Mouse (Mus musculus) embryonic facial prominence, embryonic 14.5 days (tissue): ENCODE measurements at regions not wholly inside any gene's neighbourhood (a gene's known extent, or its start where the extent isn't known, plus 50 kb on each side); places are given as distances from the start of the nearest gene placed in this dataset.

Experiments used
- ATAC-seq: fragments of 200-750 bp; cut with Nextera tagmentation; 2 replicates; pipeline ENCODE4 v1.8.0; 2017; ENCODE audit warnings: low read depth, moderate number of reproducible peaks, moderate TSS enrichment
- DNase-seq: peaks from one replicate; pipeline ENCODE4 v3.0.0-alpha.2; 2015; ENCODE audit warnings: low spot score
- H3K27ac ChIP-seq: fragments of 300-500 bp; sonication (generic); replicated peaks from 2 replicates; pipeline ENCODE4 v1.5.1; 2014; ENCODE audit warnings: low read depth, mild to moderate bottlenecking, low read length, moderate library complexity
- H3K27me3 ChIP-seq: fragments of 300-500 bp; sonication (generic); replicated peaks from 2 replicates; pipeline ENCODE4 v1.6.1; 2014; ENCODE audit warnings: low read length; ENCODE audit not compliant: control insufficient read depth, insufficient read depth
- H3K36me3 ChIP-seq: fragments of 300-500 bp; sonication (generic); 2 replicates; pipeline ENCODE4 v1.6.1; 2014; ENCODE audit warnings: low read length, mixed read lengths; ENCODE audit not compliant: control insufficient read depth, insufficient read depth
- H3K4me1 ChIP-seq: fragments of 300-500 bp; sonication (generic); 2 replicates; pipeline ENCODE4 v1.6.1; 2014; ENCODE audit warnings: antibody characterized with exemption, low read length; ENCODE audit not compliant: control insufficient read depth, insufficient read depth
- H3K4me2 ChIP-seq: fragments of 300-500 bp; sonication (generic); 2 replicates; pipeline ENCODE4 v1.6.1; 2014; ENCODE audit warnings: low read depth, mild to moderate bottlenecking, low read length, moderate library complexity, mixed read lengths
- H3K4me3 ChIP-seq: fragments of 300-500 bp; sonication (generic); 2 replicates; pipeline ENCODE4 v1.5.1; 2014; ENCODE audit warnings: low read depth, mild to moderate bottlenecking, low read length
- H3K9ac ChIP-seq: fragments of 300-500 bp; sonication (generic); 2 replicates; pipeline ENCODE4 v1.6.1; 2014; ENCODE audit warnings: low read depth, mild to moderate bottlenecking, low read length, moderate library complexity, mixed read lengths
- H3K9me3 ChIP-seq: fragments of 300-500 bp; sonication (generic); 2 replicates; pipeline ENCODE4 v1.6.1; 2016; ENCODE audit warnings: low read length; ENCODE audit not compliant: control insufficient read depth
- WGBS: fragments of 180-500 bp; shearing (Covaris S2); extraction: QIAGEN DNeasy Blood & Tissue Kit; methylation state at CpG from one replicate; pipeline ENCODE4 v1.1.7; 2014; 5-methylcytosine and 5-hydroxymethylcytosine counted together

DNA sequence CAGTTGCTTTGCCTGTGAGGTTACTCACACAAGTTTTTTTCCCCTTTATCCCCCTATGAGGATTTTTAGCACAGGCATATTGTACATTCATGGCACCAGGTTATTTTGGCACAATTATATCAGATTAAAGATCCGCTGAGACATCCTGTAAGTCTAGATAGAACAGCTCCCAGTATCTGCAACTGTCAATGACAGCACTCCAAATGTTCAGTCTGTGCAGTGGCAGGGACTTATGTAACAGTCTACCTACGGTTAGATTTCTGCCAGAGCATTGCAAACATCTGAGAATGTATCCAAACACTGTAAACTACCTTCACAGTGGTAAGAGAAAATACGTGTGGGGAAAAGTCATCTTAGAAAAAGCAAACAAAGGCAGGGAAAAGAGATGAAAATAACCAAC, 163.5 kb upstream of the Kcnh7 start:
- H3K9ac ChIP-seq, result no peak overlapping the region
- no peak overlapping the region for H3K4me2 ChIP-seq
- ATAC-seq (no peak), DNase-seq (no peak)
- H3K27me3 ChIP-seq, result no peaks in the 10 kb centered on the region
- no peaks in the 10 kb centered on the region for H3K36me3 ChIP-seq
- H3K27ac ChIP-seq, result no peak overlapping the region
- 78% methylated on average over 3 of the region's 3 CpGs for WGBS
- no peaks in the 10 kb centered on the region for H3K4me1 ChIP-seq
- no peak overlapping the region for H3K4me3 ChIP-seq
- H3K9me3 ChIP-seq, result no peaks in the 10 kb centered on the region

DNA sequence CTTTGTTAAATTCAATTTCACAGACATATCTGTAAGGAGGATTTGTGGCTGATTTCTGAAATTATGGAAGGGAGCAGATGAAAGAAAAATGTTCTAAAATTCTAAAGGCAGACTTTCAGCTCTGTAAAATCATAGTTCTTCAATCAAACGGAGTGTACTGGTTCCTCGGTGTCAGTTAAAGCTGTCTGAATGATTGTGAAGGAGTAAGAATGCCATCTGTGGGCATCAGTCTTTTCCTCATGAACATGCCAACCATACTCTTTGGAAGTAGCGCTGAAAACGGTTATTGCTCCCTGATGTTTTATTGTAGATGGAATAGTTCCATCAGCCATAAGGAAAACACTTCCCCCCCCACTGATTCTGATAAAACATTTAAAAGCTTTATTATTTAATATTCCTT, 142.7 kb upstream of the Kcnh7 start:
- no peak overlapping the region for H3K27ac ChIP-seq
- H3K9ac ChIP-seq, result no peak overlapping the region
- no peak overlapping the region for H3K4me3 ChIP-seq
- H3K4me2 ChIP-seq, result no peak overlapping the region
- ATAC-seq, result no peak
- no peak for DNase-seq
- H3K9me3 ChIP-seq, result no peaks in the 10 kb centered on the region
- H3K27me3 ChIP-seq, result no peaks in the 10 kb centered on the region
- WGBS, result 82% methylated on average over 4 of the region's 4 CpGs
- no peaks in the 10 kb centered on the region for H3K4me1 ChIP-seq
- no peaks in the 10 kb centered on the region for H3K36me3 ChIP-seq

GRCm38 (mm10) chr2:63280911-63281310, 96.8 kb upstream of the Kcnh7 start:
- no peaks in the 10 kb centered on the region for H3K4me1 ChIP-seq
- H3K4me3 ChIP-seq, result no peak overlapping the region
- no peak overlapping the region for H3K4me2 ChIP-seq
- H3K27me3 ChIP-seq, result no peaks in the 10 kb centered on the region
- no peak for DNase-seq
- no peak for ATAC-seq
- no peaks in the 10 kb centered on the region for H3K9me3 ChIP-seq
- H3K9ac ChIP-seq, result no peak overlapping the region
- no peaks in the 10 kb centered on the region for H3K36me3 ChIP-seq
- H3K27ac ChIP-seq, result no peak overlapping the region

GRCm38 (mm10) chr2:63273799-63274203, 89.7 kb upstream of the Kcnh7 start:
- H3K4me1 ChIP-seq, result no peaks in the 10 kb centered on the region
- 55% methylated on average over 3 of the region's 3 CpGs for WGBS
- ATAC-seq, result no peak
- no peaks in the 10 kb centered on the region for H3K9me3 ChIP-seq
- H3K9ac ChIP-seq, result no peak overlapping the region
- no peaks in the 10 kb centered on the region for H3K36me3 ChIP-seq
- no peak overlapping the region for H3K4me3 ChIP-seq
- no peak overlapping the region for H3K4me2 ChIP-seq
- H3K27ac ChIP-seq, result no peak overlapping the region
- DNase-seq, result no peak
- H3K27me3 ChIP-seq, result no peaks in the 10 kb centered on the region

DNA sequence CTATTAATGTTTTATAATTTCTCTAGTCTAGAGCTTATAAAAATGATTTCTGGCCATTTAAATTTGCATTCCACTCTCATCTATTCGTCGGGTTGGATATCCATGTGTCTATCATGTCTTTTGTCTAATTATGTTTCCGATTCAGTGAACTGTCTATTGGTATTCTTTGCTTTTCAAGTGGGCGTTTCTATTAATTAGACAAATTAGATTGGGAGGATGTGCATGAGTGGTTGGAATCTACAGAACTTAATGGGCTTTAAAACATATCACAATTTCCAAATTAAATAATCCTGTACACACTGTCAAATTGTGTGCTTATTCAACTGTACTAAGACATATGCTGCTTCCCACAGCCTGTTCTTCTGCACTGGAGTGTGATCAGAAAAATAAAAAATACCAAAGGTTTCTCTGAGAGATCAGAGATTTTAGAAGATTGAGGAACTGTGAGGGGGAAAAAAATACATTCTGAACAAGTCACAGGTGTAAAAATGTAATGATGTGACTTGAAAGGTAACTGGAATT, 62.1 kb upstream of the Kcnh7 start:
- DNase-seq, result peak; percentile 1
- no peak overlapping the region for H3K4me2 ChIP-seq
- no peak overlapping the region for H3K4me3 ChIP-seq
- no peak overlapping the region for H3K9ac ChIP-seq
- no peaks in the 10 kb centered on the region for H3K9me3 ChIP-seq
- 77% methylated on average over 4 of the region's 4 CpGs for WGBS
- H3K36me3 ChIP-seq, result no peaks in the 10 kb centered on the region
- ATAC-seq, result no peak; the same call in 1 of the 2 replicates
- H3K27ac ChIP-seq, result no peak overlapping the region
- H3K4me1 ChIP-seq, result no peaks in the 10 kb centered on the region
- H3K27me3 ChIP-seq, result no peaks in the 10 kb centered on the region

DNA sequence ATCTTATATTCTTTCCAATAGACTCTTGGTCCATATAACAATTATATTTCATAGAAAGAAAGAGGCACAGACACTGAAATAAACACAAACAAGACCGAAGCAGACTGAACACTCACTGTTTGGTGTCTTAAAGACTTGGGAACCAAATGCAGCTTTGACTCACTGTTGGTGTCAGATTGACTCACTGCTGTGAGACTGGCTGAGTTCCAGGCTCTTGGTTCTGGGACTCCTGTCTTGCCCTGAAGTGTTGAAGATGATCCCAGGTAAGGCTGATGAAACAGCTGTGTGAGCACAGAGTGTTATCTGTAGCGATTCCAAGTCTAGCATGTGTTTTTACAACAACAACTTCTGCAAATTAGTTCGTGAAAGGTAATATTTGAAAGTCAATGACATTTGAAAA, 55.2 kb upstream of the Kcnh7 start:
- WGBS, result 83% methylated on average over 3 of the region's 3 CpGs
- no peak for ATAC-seq
- H3K9ac ChIP-seq, result no peak overlapping the region
- H3K36me3 ChIP-seq, result no peaks in the 10 kb centered on the region
- H3K4me2 ChIP-seq, result no peak overlapping the region
- H3K4me3 ChIP-seq, result no peak overlapping the region
- H3K4me1 ChIP-seq, result no peaks in the 10 kb centered on the region
- no peaks in the 10 kb centered on the region for H3K9me3 ChIP-seq
- no peak overlapping the region for H3K27ac ChIP-seq
- H3K27me3 ChIP-seq, result no peaks in the 10 kb centered on the region
- DNase-seq, result no peak
